Mouse (Mus musculus) cortical plate, adult 2 months (tissue): ENCODE measurements around the gene Hc.

Source experiments
- CTCF ChIP-seq: fragments of 200-500 bp; IDR thresholded peaks from 2 replicates; pipeline ENCODE4 v1.5.1; 2011; ENCODE audit warnings: mild to moderate bottlenecking, control low read depth, low read length; ENCODE audit not compliant: insufficient read depth; ENCODE audit errors: extremely low read depth
- POLR2A ChIP-seq: fragments of 200-500 bp; IDR thresholded peaks from 2 replicates; pipeline ENCODE4 v1.6.1; 2011; ENCODE audit warnings: mild to moderate bottlenecking, low read length, control low read depth; ENCODE audit not compliant: insufficient read depth; ENCODE audit errors: extremely low read depth

GRCm38 (mm10) chr2:34978226-34978625, 83.0 kb downstream of the Hc start:
- TF ChIP-seq POLR2A = no peak
- no peak for TF ChIP-seq CTCF
